Mouse (Mus musculus) G1E (cell line): Measurements from ENCODE around the gene Adcy1.

Source experiments
- CTCF ChIP-seq: IDR thresholded peaks from 2 replicates; pipeline ENCODE4 v1.5.1; 2012; ENCODE audit warnings: low read depth, low read length, inconsistent platforms, mixed read lengths
- TAL1 ChIP-seq: conservative IDR thresholded peaks from 2 replicates; pipeline ENCODE4 v1.6.1; 2012; ENCODE audit warnings: low read depth, low read length, inconsistent platforms, mixed read lengths

DNA sequence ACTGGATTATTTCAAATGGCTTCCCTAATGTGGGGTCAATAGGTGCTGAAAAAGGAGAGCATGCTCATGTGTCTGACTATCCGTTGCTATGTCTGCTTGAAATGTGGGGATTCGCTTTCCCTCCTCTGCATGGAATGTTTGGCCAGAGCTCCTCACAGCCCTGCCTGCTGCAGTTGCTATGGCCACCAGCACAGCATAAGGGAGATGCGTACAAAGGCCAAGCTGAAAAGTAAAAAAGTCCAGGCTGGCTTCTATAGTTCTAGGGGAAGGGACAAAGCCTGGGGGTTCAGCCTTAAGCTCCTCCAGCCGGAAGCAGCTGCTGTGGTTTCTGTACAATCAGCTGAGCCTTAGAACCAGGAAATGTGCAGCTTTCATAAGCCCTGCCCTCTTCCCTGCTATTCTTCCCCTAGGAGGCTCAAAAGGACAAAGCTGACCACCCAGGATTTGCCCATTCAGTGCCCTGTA lies 97.4 kb downstream of the Adcy1 start:
- TF ChIP-seq CTCF (no peak), TAL1 (no peak)
